Mouse (Mus musculus) embryonic facial prominence, embryonic 13.5 days (tissue): Measurements from ENCODE around the gene Lpar5. TPM values are rescaled to one million over a fixed set of nuclear protein-coding genes. Genes with fewer than 3 reads are reported as not detected.
"Not testable (repeated sequence)": the region's sequence is repeated elsewhere in the genome, so short reads cannot be mapped to it uniquely, and the experiment has no call there.

Experiments used
- ATAC-seq: fragments of 200-750 bp; cut with Nextera tagmentation; 2 replicates; pipeline ENCODE4 v1.8.0; 2017; ENCODE audit warnings: low read depth; ENCODE audit not compliant: insufficient number of reproducible peaks, insufficient read depth, low FRiP score, low TSS enrichment
- H3K27ac ChIP-seq: fragments of 300-500 bp; sonication (generic); 2 replicates; pipeline ENCODE4 v1.5.1; 2015; ENCODE audit warnings: moderate library complexity, mild to moderate bottlenecking, inconsistent platforms
- H3K27me3 ChIP-seq: fragments of 300-500 bp; sonication (generic); 2 replicates; pipeline ENCODE4 v1.6.1; 2015; ENCODE audit warnings: mild to moderate bottlenecking, inconsistent platforms
- H3K36me3 ChIP-seq: fragments of 300-500 bp; sonication (generic); 2 replicates; pipeline ENCODE4 v1.6.1; 2015; ENCODE audit warnings: mild to moderate bottlenecking, inconsistent platforms
- H3K4me1 ChIP-seq: fragments of 300-500 bp; sonication (generic); 2 replicates; pipeline ENCODE4 v1.6.1; 2015; ENCODE audit warnings: inconsistent platforms
- H3K4me2 ChIP-seq: fragments of 300-500 bp; sonication (generic); 2 replicates; pipeline ENCODE4 v1.6.1; 2015; ENCODE audit warnings: moderate library complexity, mild to moderate bottlenecking, inconsistent platforms
- H3K4me3 ChIP-seq: fragments of 300-500 bp; sonication (generic); 2 replicates; pipeline ENCODE4 v1.5.1; 2015; ENCODE audit warnings: mild to moderate bottlenecking, inconsistent platforms
- H3K9ac ChIP-seq: fragments of 300-500 bp; sonication (generic); 2 replicates; pipeline ENCODE4 v1.6.1; 2015; ENCODE audit warnings: mild to moderate bottlenecking, inconsistent platforms
- H3K9me3 ChIP-seq: fragments of 300-500 bp; sonication (generic); 2 replicates; pipeline ENCODE4 v1.6.1; 2016; ENCODE audit warnings: inconsistent platforms
- WGBS: fragments of 180-500 bp; shearing (Covaris S2); methylation state at CpG from one replicate; pipeline ENCODE4 v1.1.7; 2015; ENCODE audit warnings: mixed read lengths; 5-methylcytosine and 5-hydroxymethylcytosine counted together
- polyA plus RNA-seq: library from polyadenylated mRNA; unstranded; fragments of >200 nt; fragmentation: Nextera tagmentation; extraction: Ambion mirVana; gene quantifications from 2 replicates; pipeline ENCODE4 v1.2.1, GENCODE M21; 2015

The Lpar5 gene
- polyA plus RNA-seq, 1 experiment from 2014 or later: 0.97 TPM

DNA sequence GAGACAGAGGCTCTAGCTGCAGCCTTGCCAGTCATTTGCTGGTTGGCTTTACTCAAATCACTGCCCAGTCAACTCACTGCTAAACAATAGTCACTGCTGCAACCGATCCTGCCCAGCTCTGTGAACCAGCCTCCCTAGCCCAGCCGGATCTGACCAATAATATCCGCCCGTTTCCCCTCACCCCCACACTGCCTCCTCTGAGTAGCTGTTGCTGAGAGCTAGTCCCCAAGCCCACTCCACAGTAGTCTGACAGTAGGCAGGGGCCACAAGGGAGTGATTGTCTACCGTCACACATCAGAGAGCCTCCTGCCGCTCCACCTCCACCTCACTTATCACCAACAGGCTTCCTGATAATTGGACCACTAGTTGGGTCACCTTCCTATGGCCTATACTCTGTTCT, 6.2 kb upstream of the Lpar5 start:
- Histone ChIP-seq H3K27ac (no peak overlapping the region), H3K9ac (0 out of 2 replicates have a peak overlapping the region, but pooled peaks have one; percentile 27)
- whole genome bisulfite sequencing: 32% methylated on average over 6 of the region's 6 CpGs

DNA sequence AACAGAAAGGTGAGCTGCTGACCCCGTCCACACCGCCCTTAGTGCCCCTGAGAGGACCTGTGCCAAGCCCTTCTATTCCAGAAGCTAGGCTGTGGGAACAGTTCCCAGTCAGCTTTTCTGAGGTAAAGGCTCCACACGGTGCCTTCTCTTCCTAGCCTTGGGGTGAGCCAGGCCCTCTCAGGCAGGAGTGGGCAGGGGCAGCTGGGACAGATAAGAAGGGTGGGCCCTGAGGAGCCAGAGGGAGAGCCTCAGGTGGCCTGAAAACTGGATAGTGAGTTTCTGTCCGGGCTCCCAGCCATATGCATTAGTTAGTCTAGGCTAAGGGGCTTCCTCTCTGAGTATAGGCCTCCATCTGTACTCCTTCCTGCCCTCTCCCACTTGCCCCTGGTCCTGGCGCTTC, 5.2 kb upstream of the Lpar5 start:
- WGBS: 83% methylated on average over 5 of the region's 5 CpGs
- no peaks in the 10 kb centered on the region for H3K9me3 ChIP-seq
- no peak overlapping the region for H3K9ac ChIP-seq
- H3K4me2 ChIP-seq: no peak overlapping the region
- peaks cover 11% of the 10 kb centered on the region for H3K4me1 ChIP-seq
- no peak for ATAC-seq
- H3K27me3 ChIP-seq: no peaks in the 10 kb centered on the region
- no peak overlapping the region for H3K4me3 ChIP-seq
- H3K27ac ChIP-seq: no peak overlapping the region
- peaks cover 2% of the 10 kb centered on the region; the same call in 1 of the 2 replicates for H3K36me3 ChIP-seq

More for the DNA sequence above, 6.2 kb upstream of the Lpar5 start:
- ATAC-seq: no peak
- H3K4me1 ChIP-seq: peaks cover 11% of the 10 kb centered on the region
- H3K27me3 ChIP-seq: no peaks in the 10 kb centered on the region
- H3K4me3 ChIP-seq: no peak overlapping the region; the same call in 1 of the 2 replicates
- no peak overlapping the region for H3K4me2 ChIP-seq
- no peaks in the 10 kb centered on the region for H3K9me3 ChIP-seq
- H3K36me3 ChIP-seq: peaks cover 3% of the 10 kb centered on the region; the same call in 1 of the 2 replicates

DNA sequence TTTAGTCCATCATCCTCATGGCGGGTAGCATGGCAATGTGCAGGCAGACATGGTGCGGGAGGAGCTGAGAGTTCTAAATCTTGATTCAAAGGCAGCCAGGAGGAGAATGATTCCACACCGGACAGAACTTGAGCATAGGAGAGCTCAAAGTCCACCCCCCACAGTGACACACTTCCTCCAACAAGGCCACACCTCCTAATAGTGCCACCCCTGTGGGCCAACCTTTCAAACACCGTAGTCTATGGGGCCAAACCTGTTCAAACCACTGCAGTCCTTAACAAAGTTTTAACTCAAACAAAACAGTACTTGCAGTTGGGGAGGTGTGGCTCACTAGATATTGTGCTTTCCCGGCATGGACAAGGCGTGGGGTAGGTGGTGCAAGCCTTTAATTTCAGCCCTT, 3.8 kb upstream of the Lpar5 start:
- no peak for ATAC-seq
- Histone ChIP-seq H3K4me1 (peaks cover 11% of the 10 kb centered on the region), H3K9ac (no peak overlapping the region), H3K27me3 (no peaks in the 10 kb centered on the region), H3K4me2 (no peak overlapping the region), H3K4me3 (no peak overlapping the region), H3K27ac (no peak overlapping the region), H3K36me3 (no peaks in the 10 kb centered on the region), H3K9me3 (no peaks in the 10 kb centered on the region)
- 84% methylated on average over 6 of the region's 6 CpGs for WGBS

DNA sequence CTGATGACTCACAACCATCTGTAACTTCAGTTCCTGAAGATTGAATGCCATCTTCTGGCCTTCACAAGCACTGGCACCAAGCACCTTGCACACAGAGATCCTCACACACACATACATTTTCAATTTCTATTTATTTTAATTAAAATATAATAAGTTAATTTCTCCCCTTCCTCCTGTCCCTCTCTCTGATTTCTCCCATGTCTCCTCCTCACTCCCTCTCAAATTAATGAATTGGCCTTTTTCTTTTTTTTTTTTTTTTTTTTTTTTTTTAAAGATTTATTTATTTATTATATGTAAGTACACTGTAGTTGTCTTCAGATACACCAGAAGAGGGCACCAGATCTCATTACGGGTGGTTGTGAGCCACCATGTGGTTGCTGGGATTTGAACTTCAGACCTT, 2.5 kb upstream of the Lpar5 start:
- H3K4me1 ChIP-seq: peaks cover 11% of the 10 kb centered on the region
- not testable (repeated sequence) for H3K9me3 ChIP-seq, H3K4me2 ChIP-seq, H3K9ac ChIP-seq, H3K27me3 ChIP-seq, H3K27ac ChIP-seq, ATAC-seq, H3K36me3 ChIP-seq, H3K4me3 ChIP-seq
- WGBS: no CpG with 5 or more reads among the region's 1 CpGs

DNA sequence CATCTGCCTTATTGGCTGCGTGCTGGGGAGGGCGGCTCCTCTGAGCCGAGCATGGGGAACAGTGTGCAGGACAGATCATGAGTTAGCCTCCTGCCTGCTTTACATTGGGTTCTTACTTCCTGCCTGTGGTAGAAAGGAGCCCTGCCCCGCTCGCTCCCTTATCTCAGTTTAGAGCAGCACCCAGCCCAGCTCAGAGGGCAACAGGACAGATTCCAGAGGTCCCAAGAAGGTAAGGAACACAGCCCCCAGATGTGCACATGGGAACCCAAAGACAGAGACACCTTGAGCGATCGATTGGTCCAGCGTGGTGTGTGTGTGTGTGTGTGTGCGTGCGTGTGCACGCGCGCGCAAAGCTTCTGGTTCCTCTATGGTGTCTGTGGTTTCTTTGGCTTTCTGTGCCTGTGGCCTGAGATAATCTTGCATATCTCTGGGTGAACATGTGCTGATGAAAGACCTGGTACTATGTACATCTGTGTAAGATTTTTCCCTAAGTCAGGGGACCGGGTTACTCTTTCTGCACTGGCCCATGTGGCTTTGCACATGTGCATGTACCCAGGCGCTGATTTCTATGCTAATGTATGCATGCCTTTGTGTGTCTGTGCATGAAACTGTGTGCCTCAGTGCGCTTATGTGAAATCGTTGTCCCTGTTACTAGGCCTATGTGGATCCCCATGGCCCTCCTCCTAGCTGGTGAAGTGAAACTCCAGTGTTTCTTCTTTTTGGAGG, 3.6 kb downstream of the Lpar5 start:
- Histone ChIP-seq H3K9ac (0 out of 2 replicates have a peak overlapping the region, but pooled peaks have one; percentile 27), H3K27ac (peak overlapping the region; percentile 89), H3K4me2 (no peak overlapping the region), H3K9me3 (no peaks in the 10 kb centered on the region), H3K36me3 (no peaks in the 10 kb centered on the region), H3K4me3 (no peak overlapping the region), H3K4me1 (peaks cover 19% of the 10 kb centered on the region), H3K27me3 (no peaks in the 10 kb centered on the region)
- peak; percentile 39; the same call in 1 of the 2 replicates for ATAC-seq
- WGBS: 78% methylated on average over 18 of the region's 18 CpGs

- Histone ChIP-seq H3K9ac (no peak overlapping the region), H3K4me1 (peaks cover 19% of the 10 kb centered on the region), H3K27me3 (no peaks in the 10 kb centered on the region), H3K9me3 (no peaks in the 10 kb centered on the region), H3K27ac (peak overlapping the region; percentile 89), H3K36me3 (no peaks in the 10 kb centered on the region), H3K4me3 (no peak overlapping the region), H3K4me2 (no peak overlapping the region)
- ATAC-seq: peak; percentile 63; the same call in 1 of the 2 replicates
- WGBS: 10% methylated on average over 2 of the region's 2 CpGs
Measured at GRCm38 (mm10) chr6:125071896-125072279, 4.2 kb downstream of the Lpar5 start.

- Histone ChIP-seq H3K4me3 (no peak overlapping the region), H3K27me3 (no peaks in the 10 kb centered on the region), H3K9me3 (no peaks in the 10 kb centered on the region), H3K9ac (no peak overlapping the region), H3K36me3 (no peaks in the 10 kb centered on the region), H3K4me1 (peaks cover 19% of the 10 kb centered on the region), H3K27ac (no peak overlapping the region), H3K4me2 (no peak overlapping the region)
- ATAC-seq: no peak
- WGBS: 74% methylated on average over 8 of the region's 8 CpGs
Measured at GRCm38 (mm10) chr6:125073825-125074224, 6.1 kb downstream of the Lpar5 start.

GRCm38 (mm10) chr6:125081394-125081793, 13.7 kb downstream of the Lpar5 start:
- peak overlapping the region; percentile 85 for H3K27ac ChIP-seq
- H3K4me3 ChIP-seq: peak overlapping the region; percentile 48
- H3K36me3 ChIP-seq: no peaks in the 10 kb centered on the region
- H3K9me3 ChIP-seq: no peaks in the 10 kb centered on the region
- H3K4me1 ChIP-seq: peaks cover 8% of the 10 kb centered on the region
- ATAC-seq: peak; percentile 27; the same call in 1 of the 2 replicates
- H3K27me3 ChIP-seq: no peaks in the 10 kb centered on the region; the same call in 1 of the 2 replicates
- H3K9ac ChIP-seq: peak overlapping the region; percentile 77
- peak overlapping the region; percentile 78 for H3K4me2 ChIP-seq
- 25% methylated on average over 25 of the region's 25 CpGs for WGBS

GRCm38 (mm10) chr6:125081797-125082560, 14.3 kb downstream of the Lpar5 start:
- peaks cover 8% of the 10 kb centered on the region for H3K4me1 ChIP-seq
- WGBS: 22% methylated on average over 45 of the region's 45 CpGs
- no peaks in the 10 kb centered on the region for H3K9me3 ChIP-seq
- peak; percentile 86 for ATAC-seq
- peak overlapping the region; percentile 85 for H3K27ac ChIP-seq
- no peaks in the 10 kb centered on the region for H3K36me3 ChIP-seq
- H3K27me3 ChIP-seq: no peaks in the 10 kb centered on the region; the same call in 1 of the 2 replicates
- H3K9ac ChIP-seq: peak overlapping the region; percentile 77
- peak overlapping the region; percentile 78 for H3K4me2 ChIP-seq
- H3K4me3 ChIP-seq: peak overlapping the region; percentile 48

- no peak overlapping the region for H3K9ac ChIP-seq
- no peak overlapping the region for H3K4me3 ChIP-seq
- H3K4me1 ChIP-seq: peaks cover 8% of the 10 kb centered on the region
- WGBS: 86% methylated on average over 7 of the region's 7 CpGs
- no peaks in the 10 kb centered on the region; the same call in 1 of the 2 replicates for H3K27me3 ChIP-seq
- no peak for ATAC-seq
- H3K4me2 ChIP-seq: no peak overlapping the region
- H3K36me3 ChIP-seq: no peaks in the 10 kb centered on the region
- no peak overlapping the region for H3K27ac ChIP-seq
- H3K9me3 ChIP-seq: no peaks in the 10 kb centered on the region
Measured at GRCm38 (mm10) chr6:125082801-125083386, 15.2 kb downstream of the Lpar5 start.

- 5% methylated on average over 4 of the region's 4 CpGs for WGBS
- Histone ChIP-seq H3K4me3 (no peak overlapping the region), H3K9me3 (no peaks in the 10 kb centered on the region), H3K4me2 (no peak overlapping the region), H3K27me3 (no peaks in the 10 kb centered on the region; the same call in 1 of the 2 replicates), H3K9ac (peak overlapping the region; percentile 28; the same call in 1 of the 2 replicates), H3K4me1 (peaks cover 21% of the 10 kb centered on the region), H3K27ac (peak overlapping the region; percentile 18; the same call in 1 of the 2 replicates), H3K36me3 (no peaks in the 10 kb centered on the region)
- no peak for ATAC-seq
Measured at GRCm38 (mm10) chr6:125084424-125084823, 16.7 kb downstream of the Lpar5 start.
